ENCODE assay signal across 20 mouse cellular contexts in genomic region chr13:59894094-59894493, GRCm38 (mm10).
"Had no signal": no experiment of that assay in that cellular context is flagged by ENCODE, and none has a peak within 500 bp of the region (broad histone marks: within the 10 kb centered on the region; RNA-seq: fewer than 3 reads in every experiment).

No protein-coding gene starts in this region.

- H3K36me3 ChIP-seq: limb, embryonic 12.5 days; liver, embryonic 12.5 days; liver, embryonic 15.5 days; lung, embryonic 15.5 days; midbrain, embryonic 10.5 days; midbrain, embryonic 13.5 days; stomach, embryonic 15.5 days had no signal

- H3K27ac ChIP-seq: left cerebral cortex, adult 2 months; limb, embryonic 12.5 days; liver, embryonic 12.5 days; liver, embryonic 15.5 days; lung, embryonic 15.5 days; midbrain, embryonic 10.5 days; midbrain, embryonic 13.5 days; stomach, embryonic 15.5 days had no signal

- H3K4me1 ChIP-seq: stomach, embryonic 15.5 days had no signal

- ATAC-seq: liver, embryonic 12.5 days; midbrain, embryonic 13.5 days had no signal

- H3K4me2 ChIP-seq: limb, embryonic 12.5 days; liver, embryonic 12.5 days; liver, embryonic 15.5 days; lung, embryonic 15.5 days; midbrain, embryonic 13.5 days; stomach, embryonic 15.5 days had no signal

- H3K9me3 ChIP-seq: limb, embryonic 12.5 days; liver, embryonic 12.5 days; liver, embryonic 15.5 days; lung, embryonic 15.5 days; megakaryocyte, embryonic 14.5 days; midbrain, embryonic 10.5 days; midbrain, embryonic 13.5 days; stomach, embryonic 15.5 days had no signal

- H3K4me3 ChIP-seq: left cerebral cortex, adult 2 months; limb, embryonic 12.5 days; liver, embryonic 12.5 days; liver, embryonic 15.5 days; lung, embryonic 15.5 days; megakaryocyte, embryonic 14.5 days; midbrain, embryonic 10.5 days; midbrain, embryonic 13.5 days; stomach, embryonic 15.5 days had no signal

- DNase-seq: kidney, adult 18-20 months; kidney, postnatal 10 days; kidney, postnatal 36 days; layer of hippocampus, postnatal 36 days; liver; lung, adult 18-20 months; lung, postnatal 10 days; lung, postnatal 36 days; right cerebral cortex, postnatal 14 days; spleen, adult 18-20 months; thymus, postnatal 25 days had no signal

- H3K27me3 ChIP-seq: limb, embryonic 12.5 days; liver, embryonic 12.5 days; liver, embryonic 15.5 days; stomach, embryonic 15.5 days had no signal

- H3K9ac ChIP-seq: limb, embryonic 12.5 days; liver, embryonic 12.5 days; liver, embryonic 15.5 days; lung, embryonic 15.5 days; midbrain, embryonic 13.5 days; stomach, embryonic 15.5 days had no signal
